ENCODE assay signal across 8 mouse cellular contexts in genomic region chr17:25867509-25867835, GRCm38 (mm10). TPM values are rescaled to one million over a fixed set of nuclear protein-coding genes. Genes with fewer than 3 reads are reported as not detected.
DNase-seq lines count a peak whose midpoint lies in the region; ATAC-seq lines count a peak whose summit lies in the region.

No protein-coding gene starts in this region.

- 0 out of 2 replicates have a peak, but pooled peaks have one; percentile 3 for ATAC-seq in lung, embryonic 16.5 days (ENCODE audit: low read depth)
- ATAC-seq in embryonic facial prominence, embryonic 14.5 days (ENCODE audit: low read depth), result no peak
- ATAC-seq in limb, embryonic 15.5 days (ENCODE audit: insufficient number of reproducible peaks, low FRiP score, low TSS enrichment, low read depth), result no peak
- ATAC-seq in stomach, embryonic 14.5 days (ENCODE audit: insufficient number of reproducible peaks, insufficient read depth, low FRiP score, low read depth), result no peak

- H3K9me3 ChIP-seq in lung, embryonic 16.5 days (ENCODE audit: control insufficient read depth, low read length), result no peaks in the 10 kb centered on the region
- H3K9me3 ChIP-seq in embryonic facial prominence, embryonic 14.5 days (ENCODE audit: control insufficient read depth, low read length), result no peaks in the 10 kb centered on the region
- H3K9me3 ChIP-seq in limb, embryonic 15.5 days, result no peaks in the 10 kb centered on the region
- H3K9me3 ChIP-seq in stomach, embryonic 14.5 days (ENCODE audit: control insufficient read depth, low read depth, low read length), result no peaks in the 10 kb centered on the region

- H3K4me3 ChIP-seq in lung, embryonic 16.5 days (ENCODE audit: low read length), result peak overlapping the region; percentile 86
- peak overlapping the region; percentile 77 for H3K4me3 ChIP-seq in embryonic facial prominence, embryonic 14.5 days (ENCODE audit: low read depth, low read length)
- peak overlapping the region; percentile 87 for H3K4me3 ChIP-seq in limb, embryonic 15.5 days
- H3K4me3 ChIP-seq in stomach, embryonic 14.5 days (ENCODE audit: low read depth, low read length), result peak overlapping the region; percentile 67

- H3K27me3 ChIP-seq in lung, embryonic 16.5 days (ENCODE audit: control insufficient read depth, insufficient read depth, low read depth, low read length), result no peaks in the 10 kb centered on the region
- H3K27me3 ChIP-seq in embryonic facial prominence, embryonic 14.5 days (replicated peaks; ENCODE audit: control insufficient read depth, insufficient read depth, low read length), result no peaks in the 10 kb centered on the region
- H3K27me3 ChIP-seq in limb, embryonic 15.5 days, result no peaks in the 10 kb centered on the region
- H3K27me3 ChIP-seq in stomach, embryonic 14.5 days (ENCODE audit: control insufficient read depth, insufficient read depth, low read length), result no peaks in the 10 kb centered on the region

- peak overlapping the region; percentile 94 for H3K4me2 ChIP-seq in lung, embryonic 16.5 days (ENCODE audit: low read depth, low read length)
- H3K4me2 ChIP-seq in embryonic facial prominence, embryonic 14.5 days (ENCODE audit: low read depth, low read length), result peak overlapping the region; percentile 99
- peak overlapping the region; percentile 99 for H3K4me2 ChIP-seq in limb, embryonic 15.5 days
- H3K4me2 ChIP-seq in stomach, embryonic 14.5 days (replicated peaks; ENCODE audit: low read depth, low read length), result peak overlapping the region; percentile 99

- no peak for DNase-seq in lung, postnatal 10 days
- no peak for DNase-seq in embryonic facial prominence, embryonic 14.5 days (ENCODE audit: low spot score)
- DNase-seq in spleen, postnatal 4 days (ENCODE audit: low spot score in 2 of 2), result no peak
- DNase-seq in yolk sac, embryonic 10.5 days (ENCODE audit: low spot score), result no peak
- no peak for DNase-seq in adrenal gland, postnatal 10 days

- 15% methylated on average over 7 of the region's 7 CpGs for WGBS in lung, embryonic 16.5 days
- WGBS in embryonic facial prominence, embryonic 14.5 days, result 13% methylated on average over 7 of the region's 7 CpGs
- whole genome bisulfite sequencing in limb, embryonic 15.5 days, result 12% methylated on average over 7 of the region's 7 CpGs
- WGBS in stomach, embryonic 14.5 days, result 13% methylated on average over 7 of the region's 7 CpGs

- H3K4me1 ChIP-seq in lung, embryonic 16.5 days (replicated peaks; ENCODE audit: control insufficient read depth, insufficient read depth, low read length), result peaks cover 9% of the 10 kb centered on the region
- H3K4me1 ChIP-seq in embryonic facial prominence, embryonic 14.5 days (ENCODE audit: control insufficient read depth, insufficient read depth, low read length), result peaks cover 6% of the 10 kb centered on the region; the same call in 1 of the 2 replicates
- H3K4me1 ChIP-seq in limb, embryonic 15.5 days, result peaks cover 17% of the 10 kb centered on the region
- H3K4me1 ChIP-seq in stomach, embryonic 14.5 days (ENCODE audit: control insufficient read depth, insufficient read depth, low read length), result peaks cover 10% of the 10 kb centered on the region; the same call in 1 of the 2 replicates

- H3K36me3 ChIP-seq in lung, embryonic 16.5 days (ENCODE audit: control insufficient read depth, insufficient read depth, low read length), result no peaks in the 10 kb centered on the region
- no peaks in the 10 kb centered on the region for H3K36me3 ChIP-seq in embryonic facial prominence, embryonic 14.5 days (ENCODE audit: control insufficient read depth, insufficient read depth, low read length)
- no peaks in the 10 kb centered on the region for H3K36me3 ChIP-seq in limb, embryonic 15.5 days
- no peaks in the 10 kb centered on the region for H3K36me3 ChIP-seq in stomach, embryonic 14.5 days (ENCODE audit: control insufficient read depth, insufficient read depth, low read length)

- no peak overlapping the region for H3K27ac ChIP-seq in lung, embryonic 16.5 days (ENCODE audit: low read length)
- H3K27ac ChIP-seq in embryonic facial prominence, embryonic 14.5 days (replicated peaks; ENCODE audit: low read depth, low read length), result no peak overlapping the region
- no peak overlapping the region for H3K27ac ChIP-seq in limb, embryonic 15.5 days
- no peak overlapping the region for H3K27ac ChIP-seq in stomach, embryonic 14.5 days (ENCODE audit: low read length)

- H3K9ac ChIP-seq in lung, embryonic 16.5 days (ENCODE audit: low read length), result peak overlapping the region; percentile 72
- peak overlapping the region; percentile 67; the same call in 1 of the 2 replicates for H3K9ac ChIP-seq in embryonic facial prominence, embryonic 14.5 days (ENCODE audit: low read depth, low read length)
- no peak overlapping the region for H3K9ac ChIP-seq in limb, embryonic 15.5 days
- peak overlapping the region; percentile 28; the same call in 1 of the 2 replicates for H3K9ac ChIP-seq in stomach, embryonic 14.5 days (replicated peaks; ENCODE audit: low read depth, low read length)

RNA-seq across cellular contexts. Expression of gene Mcrip2, which starts 1.1 kb away (rescaled TPM):
- polyA plus RNA-seq in lung, embryonic 16.5 days (2015; fragmentation: Nextera tagmentation; extraction: Ambion mirVana), result 20.6 and 21.6 TPM in 2 replicates
- polyA plus RNA-seq in embryonic facial prominence, embryonic 14.5 days (2014; fragmentation: Nextera tagmentation; extraction: Ambion mirVana), result 25.7 and 36.7 TPM in 2 replicates
- polyA plus RNA-seq in limb, embryonic 15.5 days (2015; fragmentation: Nextera tagmentation; extraction: Ambion mirVana), result 16.7 and 22.2 TPM in 2 replicates
- polyA plus RNA-seq in stomach, embryonic 14.5 days (2014; fragmentation: Nextera tagmentation; extraction: Ambion mirVana), result 23.2 and 23.3 TPM in 2 replicates
- total RNA-seq in adrenal gland, postnatal 10 days (2021), result 100 to 1,000 TPM; 319 to 366 TPM

RNA-seq across cellular contexts. Expression of gene Wdr90, which starts 6.2 kb away (rescaled TPM):
- 32.6 and 33.4 TPM in 2 replicates for polyA plus RNA-seq in lung, embryonic 16.5 days (2015; fragmentation: Nextera tagmentation; extraction: Ambion mirVana)
- 17.6 and 19.8 TPM in 2 replicates for polyA plus RNA-seq in embryonic facial prominence, embryonic 14.5 days (2014; fragmentation: Nextera tagmentation; extraction: Ambion mirVana)
- 16.8 and 21.3 TPM in 2 replicates for polyA plus RNA-seq in limb, embryonic 15.5 days (2015; fragmentation: Nextera tagmentation; extraction: Ambion mirVana)
- 20.1 and 22.5 TPM in 2 replicates for polyA plus RNA-seq in stomach, embryonic 14.5 days (2014; fragmentation: Nextera tagmentation; extraction: Ambion mirVana)
- 10 to 100 TPM; 17.5 to 24.1 TPM for total RNA-seq in adrenal gland, postnatal 10 days (2021)

RNA-seq across cellular contexts. Expression of gene Mettl26, which starts 7.4 kb away (rescaled TPM):
- polyA plus RNA-seq in lung, embryonic 16.5 days (2015; fragmentation: Nextera tagmentation; extraction: Ambion mirVana), result 54.2 and 58.4 TPM in 2 replicates
- polyA plus RNA-seq in embryonic facial prominence, embryonic 14.5 days (2014; fragmentation: Nextera tagmentation; extraction: Ambion mirVana), result 40.6 and 44.1 TPM in 2 replicates
- polyA plus RNA-seq in limb, embryonic 15.5 days (2015; fragmentation: Nextera tagmentation; extraction: Ambion mirVana), result 45.3 and 48.0 TPM in 2 replicates
- 66.9 and 67.5 TPM in 2 replicates for polyA plus RNA-seq in stomach, embryonic 14.5 days (2014; fragmentation: Nextera tagmentation; extraction: Ambion mirVana)
- total RNA-seq in adrenal gland, postnatal 10 days (2021), result 10 to 100 TPM; 66.8 to 69.2 TPM

RNA-seq across cellular contexts. Expression of gene Wfikkn1, which starts 13.2 kb away (rescaled TPM):
- 0.43 and 0.50 TPM in 2 replicates for polyA plus RNA-seq in lung, embryonic 16.5 days (2015; fragmentation: Nextera tagmentation; extraction: Ambion mirVana)
- 0.42 and 0.48 TPM in 2 replicates for polyA plus RNA-seq in embryonic facial prominence, embryonic 14.5 days (2014; fragmentation: Nextera tagmentation; extraction: Ambion mirVana)
- 0.63 and 0.65 TPM in 2 replicates for polyA plus RNA-seq in limb, embryonic 15.5 days (2015; fragmentation: Nextera tagmentation; extraction: Ambion mirVana)
- polyA plus RNA-seq in stomach, embryonic 14.5 days (2014; fragmentation: Nextera tagmentation; extraction: Ambion mirVana), result 0.52 and 0.65 TPM in 2 replicates
- 1 to 10 TPM in 1 of 2 experiments, under 1 TPM in 1; 0.78 to 2.7 TPM for total RNA-seq in adrenal gland, postnatal 10 days (2021)

RNA-seq across cellular contexts. Expression of gene Rhot2, which starts 22.8 kb away (rescaled TPM):
- polyA plus RNA-seq in lung, embryonic 16.5 days (2015; fragmentation: Nextera tagmentation; extraction: Ambion mirVana), result 18.3 and 18.6 TPM in 2 replicates
- 12.0 and 13.0 TPM in 2 replicates for polyA plus RNA-seq in embryonic facial prominence, embryonic 14.5 days (2014; fragmentation: Nextera tagmentation; extraction: Ambion mirVana)
- polyA plus RNA-seq in limb, embryonic 15.5 days (2015; fragmentation: Nextera tagmentation; extraction: Ambion mirVana), result 21.9 and 25.4 TPM in 2 replicates
- 11.2 and 13.6 TPM in 2 replicates for polyA plus RNA-seq in stomach, embryonic 14.5 days (2014; fragmentation: Nextera tagmentation; extraction: Ambion mirVana)
- total RNA-seq in adrenal gland, postnatal 10 days (2021), result 10 to 100 TPM; 71.6 to 98.5 TPM
